Mouse (Mus musculus) liver, postnatal 0 days (tissue): ENCODE measurements around the gene Cd300lg.

Experiments used
- CTCF ChIP-seq: sonication (generic); IDR thresholded peaks from 2 replicates; pipeline ENCODE4 v1.5.1; 2016; ENCODE audit warnings: antibody characterized with exemption, low read depth
- EP300 ChIP-seq: IDR thresholded peaks from 2 replicates; pipeline ENCODE4 v1.6.1; 2016; ENCODE audit warnings: antibody characterized with exemption, low read depth, mild to moderate bottlenecking

DNA sequence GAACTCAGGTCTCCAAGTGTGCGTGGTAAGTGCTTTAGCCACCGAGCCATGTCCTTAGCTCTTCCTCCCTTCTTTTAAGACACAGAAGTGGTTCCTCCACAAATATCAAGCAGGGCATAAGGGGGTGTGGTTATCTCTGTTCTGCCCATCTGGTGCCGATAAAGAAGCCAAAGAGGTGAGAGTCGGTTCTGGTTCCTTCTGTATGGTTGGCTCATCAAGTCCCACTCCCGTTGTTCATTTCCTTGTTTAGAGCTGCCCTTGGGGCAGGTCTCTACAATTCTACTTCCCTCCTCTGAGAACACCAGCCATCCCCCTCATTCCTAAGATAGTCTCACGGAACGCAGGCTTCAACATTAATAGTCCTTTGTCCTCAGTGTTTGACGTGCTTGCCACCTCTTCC, 47.2 kb upstream of the Cd300lg start:
- no peak for TF ChIP-seq CTCF
- peak; percentile 86 for TF ChIP-seq EP300
